Mouse (Mus musculus): ENCODE measurements around the gene Ypel2.

DNA sequence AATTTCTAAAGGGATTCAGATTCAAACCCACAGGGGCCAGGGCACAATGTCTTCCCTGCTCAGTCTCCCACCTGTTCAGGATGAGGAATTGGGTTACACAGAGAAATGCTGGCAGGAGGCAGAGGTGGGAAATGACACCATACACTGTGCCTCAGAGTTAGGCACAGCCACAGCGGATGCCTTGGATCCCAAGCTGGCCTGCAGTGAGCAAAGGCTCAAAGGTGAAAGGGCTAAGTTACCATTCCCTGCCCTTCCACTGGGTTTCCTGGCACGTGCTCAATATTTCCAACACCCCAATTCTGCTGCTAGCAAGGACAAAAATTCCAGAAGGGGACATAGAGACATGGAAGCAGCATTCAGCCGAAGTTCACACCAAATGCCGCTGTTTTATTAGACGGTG lies 20.3 kb downstream of the Ypel2 start:
- no peak for TF ChIP-seq CTCF (IDR thresholded peaks at IDR 0.05; ENCODE audit: borderline replicate concordance, extremely low read depth, insufficient read depth, insufficient read length)
- no peak for TF ChIP-seq POLR2A (IDR thresholded peaks at IDR 0.05; ENCODE audit: borderline replicate concordance, extremely low read depth, insufficient read depth, insufficient read length, poor library complexity, severe bottlenecking)

Data from brain, embryonic 14.5 days (tissue).